Mouse (Mus musculus): ENCODE measurements at regions not wholly inside any gene's neighbourhood (a gene's known extent, or its start where the extent isn't known, plus 50 kb on each side); places are given as distances from the start of the nearest gene placed in this dataset.

DNA sequence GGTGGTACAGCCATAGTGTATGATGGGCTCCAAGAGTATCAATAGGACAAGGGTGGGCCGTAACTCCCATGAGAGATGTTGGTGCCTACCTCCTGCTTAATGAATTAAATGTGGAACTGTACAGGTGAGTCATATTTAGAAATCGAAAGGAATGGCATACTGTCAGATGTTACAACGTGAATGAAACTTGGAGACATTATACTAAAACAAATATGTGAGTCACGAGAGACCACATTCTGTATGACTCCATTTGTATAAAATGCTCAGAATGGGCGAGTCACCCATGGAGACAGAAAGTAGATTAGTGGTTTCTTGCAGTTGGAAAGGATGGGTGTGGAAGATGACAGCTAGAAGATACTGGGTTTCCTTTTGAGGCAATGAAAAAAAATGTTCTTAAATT lies 340.4 kb upstream of the Gm21798 start:
- TF ChIP-seq EP300 (IDR thresholded peaks at IDR 0.05) (no peak), CTCF (IDR thresholded peaks at IDR 0.05) (no peak)

Measured in lung, postnatal 0 days (tissue).